Mouse (Mus musculus) right cerebral cortex, postnatal 36 days (tissue): Measurements from ENCODE around the gene Ndufb6.
"Not testable (repeated sequence)": the region's sequence is repeated elsewhere in the genome, so short reads cannot be mapped to it uniquely, and the experiment has no call there.

Experiments
- DNase-seq, 2 experiments: peaks; one replicate each; pipeline ENCODE4 v3.0.0; 2022; ENCODE audit warnings: low spot score in 2 of 2, mixed read lengths in 1 of 2

Gene Ndufb6

DNA sequence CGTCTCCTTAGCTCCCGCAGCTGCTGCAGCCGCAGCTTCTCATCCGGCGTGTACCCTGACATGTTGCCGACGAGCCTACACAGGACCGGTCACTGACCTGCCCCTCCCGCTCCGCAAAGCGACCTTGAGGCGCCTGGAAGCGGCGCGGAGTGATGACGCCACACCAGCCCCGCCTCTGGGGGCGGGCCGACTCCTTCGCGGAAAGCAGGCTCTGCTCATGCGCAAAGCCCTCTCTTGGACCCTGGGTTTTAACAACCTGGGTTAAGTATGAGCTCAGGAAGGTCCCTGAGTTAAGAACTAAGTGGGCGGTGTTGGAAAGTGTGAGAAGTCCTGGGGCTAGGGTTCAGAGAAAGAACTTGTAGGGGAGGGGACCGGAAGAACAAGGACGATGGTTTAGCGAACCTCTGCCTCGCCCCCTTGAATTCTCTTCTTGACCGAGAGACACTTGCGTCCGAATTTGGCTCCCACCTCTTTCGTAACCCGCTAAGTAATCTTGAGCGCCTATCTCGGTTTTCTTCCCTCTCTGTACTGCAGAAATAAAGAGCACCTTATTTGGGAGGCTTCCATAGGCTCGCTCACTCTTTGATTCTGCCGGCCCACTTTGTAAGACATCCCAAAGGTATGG is at the start of gene Ndufb6:
Ndufb6 (minus strand) TSS at position 146 of the 625 bp plus-strand sequence.
- DNase-seq: peak; percentile 87 to 88

DNA sequence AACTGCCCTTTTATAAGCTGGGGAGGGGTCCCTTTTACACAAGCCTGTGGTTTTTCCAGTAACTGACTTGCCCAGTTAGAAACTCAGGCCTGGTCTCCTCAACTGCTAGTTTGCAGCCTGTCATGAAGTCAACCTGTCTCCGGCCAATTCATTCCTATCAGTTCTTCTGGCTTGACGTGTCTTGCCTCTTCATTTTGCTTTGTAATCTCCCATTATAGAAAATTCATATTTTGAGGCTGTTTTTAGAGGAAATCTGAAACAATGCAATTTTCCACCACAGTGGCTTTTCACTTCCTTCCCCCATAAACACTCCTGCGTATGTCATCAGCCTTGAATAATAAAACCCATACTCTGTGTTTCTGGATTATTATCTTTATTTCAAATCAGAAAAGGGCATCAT is 47.9 kb upstream of the Ndufb6 start:
- DNase-seq: no peak

DNA sequence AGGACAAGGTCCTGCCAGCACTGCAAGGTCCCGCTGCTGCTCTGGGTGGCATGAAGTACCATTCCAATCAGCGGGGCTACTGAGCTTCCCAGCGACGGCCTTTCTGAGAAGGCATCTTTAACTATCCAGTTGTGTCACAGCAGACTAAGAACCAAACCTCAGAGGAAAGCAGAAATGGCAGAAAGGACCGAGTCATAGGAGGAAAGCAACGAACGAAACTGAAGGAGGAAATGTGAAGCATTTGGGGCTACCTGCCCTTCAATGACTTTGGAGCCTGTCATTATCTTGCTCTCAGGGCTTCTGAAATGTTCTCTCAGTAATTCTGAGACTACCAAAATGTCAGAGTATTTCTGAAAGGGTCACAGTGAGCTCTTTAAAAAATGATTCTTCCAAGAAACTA is 45.4 kb upstream of the Ndufb6 start:
- DNase-seq: no peak

DNA sequence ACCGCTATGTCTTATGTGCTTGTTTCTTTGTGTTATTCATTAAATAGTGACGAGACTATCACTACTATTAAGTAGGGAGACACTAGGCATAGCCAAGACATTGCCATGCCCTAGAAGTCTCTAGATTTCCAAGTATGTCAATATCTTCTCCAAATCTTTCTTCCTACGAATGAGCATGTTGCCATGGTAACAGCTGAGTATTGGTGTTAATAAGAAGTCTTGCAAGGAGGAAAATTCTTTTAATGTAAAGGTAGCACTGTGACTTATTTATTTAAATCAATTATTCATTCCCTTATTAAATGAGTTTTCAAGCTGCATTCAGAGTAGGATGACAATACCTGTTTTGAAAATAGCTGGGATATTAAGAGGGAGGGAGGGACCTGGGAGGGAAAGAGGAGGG is 38.2 kb upstream of the Ndufb6 start:
- no peak for DNase-seq

DNA sequence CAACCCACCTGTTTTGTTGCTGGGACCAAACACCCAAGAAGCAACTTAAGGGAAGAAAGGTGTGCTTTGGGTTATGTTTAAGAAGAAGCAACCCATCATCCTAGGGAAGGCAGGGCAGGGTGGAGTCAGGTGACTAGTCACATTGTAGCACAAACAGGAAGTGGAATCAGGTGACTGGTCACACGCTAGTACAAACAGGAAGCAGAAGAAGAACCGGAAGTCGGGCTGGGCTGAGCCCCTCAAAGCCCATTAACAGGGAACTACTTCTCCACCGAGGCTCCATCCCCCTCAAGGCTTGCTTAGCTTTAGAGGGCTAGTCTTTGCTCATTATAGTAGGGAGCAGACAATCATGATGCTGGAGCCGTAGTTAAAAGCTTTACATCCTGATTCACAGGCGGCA is 33.8 kb upstream of the Ndufb6 start:
- no peak for DNase-seq

DNA sequence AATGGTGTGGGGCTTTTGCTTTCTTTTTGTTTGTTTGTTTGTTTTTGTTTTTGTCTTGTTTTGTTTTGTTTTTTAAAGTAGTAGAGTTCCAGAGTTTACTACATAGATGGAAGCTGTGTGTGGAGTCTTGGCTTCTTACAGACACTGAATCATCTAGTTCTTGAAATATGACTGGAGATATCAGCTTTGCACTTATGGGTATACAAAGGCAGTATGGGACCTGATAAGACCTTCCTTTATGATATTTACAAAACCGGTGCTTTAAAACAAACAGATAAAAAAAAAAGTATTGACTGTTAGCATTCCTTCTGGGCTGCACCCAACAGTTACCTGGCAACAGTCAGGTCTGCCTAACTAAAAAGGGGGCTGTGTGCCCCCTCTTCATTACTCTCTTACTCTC is 33.0 kb upstream of the Ndufb6 start:
- DNase-seq: no peak

DNA sequence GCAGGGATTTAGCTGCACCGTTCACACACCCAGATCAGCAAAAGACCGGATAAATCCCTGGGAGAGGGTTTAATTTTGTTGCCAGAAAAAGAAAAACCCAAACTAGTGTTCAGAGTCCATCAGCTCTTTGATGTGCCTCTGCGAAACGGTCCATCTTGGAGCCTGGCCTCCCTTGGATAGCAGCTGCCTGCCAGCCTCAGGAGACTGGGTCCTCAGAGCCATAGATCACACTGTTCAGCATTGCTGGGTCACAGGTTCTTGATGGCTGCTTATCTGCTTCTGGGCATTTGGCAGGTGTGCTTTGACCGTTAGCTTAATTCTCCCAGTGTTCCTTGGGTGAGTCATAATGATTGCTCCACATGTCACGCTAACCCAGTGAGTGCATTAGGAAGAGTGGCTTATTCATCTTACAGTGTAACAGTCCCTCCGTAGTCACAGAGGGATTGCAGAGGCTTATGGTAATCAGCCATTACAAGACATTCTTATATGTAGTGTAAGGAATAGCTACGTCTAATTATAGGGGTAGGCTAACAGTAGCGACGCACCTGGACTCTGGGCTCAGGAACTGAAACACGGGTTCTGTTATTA is 31.7 kb upstream of the Ndufb6 start:
- DNase-seq: no peak

DNA sequence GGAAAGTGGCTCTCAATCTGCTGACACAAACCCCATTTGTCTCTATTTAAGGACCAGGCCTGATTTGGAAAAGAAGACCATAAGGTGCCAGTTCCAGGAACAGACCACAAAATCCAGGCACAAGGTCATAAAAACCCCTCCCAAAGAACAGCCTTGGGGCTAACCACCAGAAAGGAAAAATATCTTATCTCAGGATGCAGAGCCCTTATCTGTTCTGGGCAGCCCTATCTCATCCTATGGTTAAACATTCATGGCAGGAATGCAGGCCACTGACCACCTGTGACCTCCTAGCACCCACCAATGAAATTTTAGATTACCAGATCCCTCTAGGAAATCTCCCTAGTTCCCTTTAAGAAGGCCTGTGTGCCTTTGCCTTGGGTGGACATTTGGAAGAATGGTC is 30.5 kb upstream of the Ndufb6 start:
- DNase-seq: no peak

DNA sequence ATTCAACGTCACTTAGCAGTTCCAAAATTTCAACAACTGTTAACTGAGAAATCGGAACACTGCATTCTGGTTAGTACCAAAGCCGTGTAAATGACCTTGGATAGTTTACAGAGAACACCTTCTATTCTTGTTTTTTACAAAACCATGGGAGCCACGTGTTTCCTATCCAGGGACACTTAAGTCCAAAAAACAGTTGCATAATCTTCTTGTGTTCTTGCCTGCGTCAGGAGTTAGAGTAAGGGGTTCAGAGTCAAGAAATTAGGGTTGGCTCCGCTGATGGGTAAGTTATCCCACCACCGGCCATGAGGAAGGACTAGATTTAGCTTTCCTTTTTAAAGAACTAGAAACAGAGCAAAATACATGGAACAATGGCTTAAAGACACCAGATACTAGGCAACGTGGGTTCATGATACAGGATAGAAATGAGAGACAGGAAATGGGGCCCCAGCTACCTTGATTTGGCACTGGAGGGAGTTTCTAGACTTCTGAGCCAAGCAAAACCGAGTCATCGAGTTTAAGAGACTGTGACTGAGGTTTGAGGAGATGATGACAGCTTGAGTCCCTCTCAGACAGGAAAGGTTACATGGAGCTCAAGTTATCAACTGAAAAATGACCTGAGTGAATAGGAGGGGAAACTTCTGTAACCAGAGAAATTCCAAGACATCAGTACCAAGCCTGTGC is 23.4 kb upstream of the Ndufb6 start:
- DNase-seq: no peak

DNA sequence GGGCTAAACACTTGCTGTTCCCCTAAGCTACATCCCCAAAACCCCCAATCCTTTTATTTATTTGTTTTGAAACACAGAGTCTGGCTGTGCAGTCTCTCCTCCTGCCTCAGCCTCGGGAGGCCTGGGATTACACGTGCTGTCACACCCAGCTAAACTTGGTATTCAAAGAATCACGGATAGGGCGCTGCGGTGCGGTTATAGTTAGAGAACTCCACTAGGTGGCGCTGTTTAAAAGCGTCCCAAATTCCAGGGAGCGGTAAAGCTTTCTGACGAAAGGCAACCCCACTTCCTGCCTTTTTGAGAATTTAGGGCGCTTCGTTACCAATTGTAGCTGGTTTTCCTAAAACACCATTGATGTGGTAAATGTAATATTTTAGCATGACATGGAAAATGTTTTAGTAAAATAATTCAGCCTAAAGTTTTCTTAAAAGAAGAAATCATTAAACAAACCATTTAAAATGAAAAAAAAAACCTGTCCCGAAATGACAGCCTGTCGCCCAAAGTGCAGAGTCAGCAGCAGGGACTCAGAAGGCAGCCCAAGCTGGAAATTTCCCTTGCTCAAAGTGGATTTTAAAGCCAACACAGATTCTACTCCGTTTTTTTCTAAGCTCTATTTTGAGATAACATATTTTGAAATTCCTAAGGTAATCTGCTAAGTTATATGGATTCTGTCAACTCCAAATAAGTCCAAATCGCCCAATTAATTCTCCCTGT is 22.0 kb upstream of the Ndufb6 start:
- peak; percentile 54 to 73 for DNase-seq

DNA sequence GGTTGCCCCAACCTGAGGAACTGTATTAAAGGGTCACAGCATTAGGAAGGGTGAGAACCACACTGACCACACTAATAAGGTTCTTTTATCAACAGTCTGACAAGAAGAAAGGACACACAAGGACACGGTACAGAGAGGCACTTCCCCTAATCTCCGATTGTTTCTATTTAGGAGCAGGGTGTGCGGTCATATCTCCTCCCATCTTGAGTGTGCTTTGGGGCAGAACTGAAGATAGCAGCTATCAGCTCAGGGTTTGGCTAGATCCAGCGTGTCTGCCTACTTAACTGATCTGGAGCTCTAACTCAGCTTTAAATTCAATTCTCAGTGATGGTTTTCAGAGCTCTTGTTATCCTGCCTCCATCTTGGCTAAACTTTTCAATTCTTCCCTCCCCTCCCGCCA is 19.9 kb upstream of the Ndufb6 start:
- DNase-seq: no peak

DNA sequence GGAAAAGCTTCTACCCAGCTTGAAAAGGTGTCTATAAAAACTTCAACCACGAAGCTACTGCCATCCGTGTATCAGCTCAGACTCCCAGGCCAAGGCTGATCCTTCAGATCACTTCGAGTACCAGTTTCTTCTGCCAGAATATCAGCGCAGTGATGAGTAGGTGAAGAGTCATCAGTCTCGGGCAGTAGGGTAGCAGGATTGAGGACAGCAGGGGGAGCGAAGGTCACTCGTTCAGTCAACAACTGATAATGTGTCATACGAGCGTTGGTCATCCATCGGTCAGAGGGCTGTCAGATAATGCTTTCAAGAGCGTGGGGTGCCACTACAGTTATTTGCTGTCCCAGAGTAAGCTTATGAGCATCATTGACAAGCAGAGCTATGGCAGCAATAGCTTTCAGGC is 12.3 kb upstream of the Ndufb6 start:
- DNase-seq: not testable (repeated sequence)

DNA sequence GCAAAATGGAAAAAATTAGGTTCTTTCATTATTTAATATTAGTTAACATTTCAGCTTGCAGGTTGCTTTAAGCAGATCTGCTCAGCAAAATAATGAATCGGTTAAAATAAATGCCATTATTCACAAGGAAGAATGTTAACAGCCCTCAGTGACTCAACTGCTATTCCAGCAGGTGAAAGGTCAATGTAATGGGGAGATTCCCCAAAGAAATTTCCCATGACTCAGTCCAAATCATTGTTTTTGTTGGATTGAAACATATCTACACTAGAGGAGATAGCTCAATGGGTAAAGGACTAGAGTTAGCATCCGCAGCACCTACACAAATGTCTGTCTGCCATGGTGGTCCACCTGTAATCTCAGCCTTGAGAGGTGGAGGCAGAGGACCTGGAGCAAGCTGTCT is 9.8 kb upstream of the Ndufb6 start:
- DNase-seq: no peak

DNA sequence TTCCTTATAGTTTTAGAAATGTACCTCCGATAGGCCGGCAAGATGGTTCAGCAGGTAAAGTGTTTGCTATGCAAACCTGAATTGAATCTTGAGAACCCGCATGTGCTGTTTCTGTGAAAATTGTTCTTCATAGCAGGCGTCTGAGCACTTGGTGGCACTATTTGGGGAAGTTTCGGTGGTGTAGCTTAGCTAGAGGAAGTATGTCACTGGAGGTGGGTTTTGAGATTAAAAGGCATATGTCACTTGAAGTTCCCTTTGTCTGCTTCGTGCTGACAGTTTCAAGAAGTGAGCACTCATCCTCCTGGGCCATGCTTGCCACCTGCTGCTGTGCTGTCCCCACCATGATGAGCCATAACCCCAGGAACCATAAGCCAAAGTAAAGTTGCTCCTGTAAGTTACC is 8.2 kb upstream of the Ndufb6 start:
- no peak for DNase-seq

DNA sequence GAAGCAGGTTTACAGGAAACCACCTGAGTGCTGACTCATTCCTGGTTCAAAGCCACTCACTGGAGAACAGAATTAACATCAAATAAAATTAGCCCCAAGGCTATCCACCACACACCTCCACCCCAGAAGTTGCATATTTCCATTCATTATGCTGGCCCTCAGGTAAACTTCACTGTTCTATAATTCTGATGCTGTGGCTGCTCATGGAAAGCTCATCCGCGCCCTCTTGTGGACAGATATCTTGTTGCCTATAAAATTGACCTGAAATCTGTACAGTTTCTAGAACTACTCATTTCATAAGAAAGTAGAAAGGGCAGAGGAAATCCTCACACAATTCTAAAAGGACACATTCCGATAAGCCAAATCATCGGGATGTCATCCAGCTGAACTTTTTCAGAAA is 6.4 kb upstream of the Ndufb6 start:
- peak; percentile 47 to 49 for DNase-seq

DNA sequence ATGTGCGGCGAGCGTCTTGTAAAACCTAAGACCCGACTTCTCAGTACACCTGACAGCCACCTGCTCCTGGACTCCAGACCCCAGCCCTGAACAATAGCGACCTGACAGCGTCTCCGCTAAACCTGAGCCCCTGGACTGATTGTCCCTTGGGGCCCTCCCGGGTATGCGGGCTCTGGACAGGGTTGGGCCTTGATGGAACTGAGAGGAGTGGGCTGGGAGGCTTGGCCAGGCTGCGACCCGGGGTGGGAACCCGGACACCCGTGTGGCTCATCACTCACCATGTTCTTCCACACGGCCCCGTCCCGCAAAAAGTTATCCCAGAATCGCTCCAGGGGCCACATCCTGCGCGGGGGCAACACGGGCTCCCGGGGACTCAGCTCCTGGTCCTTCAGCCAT is 343 bp downstream of the Ndufb6 start:
- no peak for DNase-seq

DNA sequence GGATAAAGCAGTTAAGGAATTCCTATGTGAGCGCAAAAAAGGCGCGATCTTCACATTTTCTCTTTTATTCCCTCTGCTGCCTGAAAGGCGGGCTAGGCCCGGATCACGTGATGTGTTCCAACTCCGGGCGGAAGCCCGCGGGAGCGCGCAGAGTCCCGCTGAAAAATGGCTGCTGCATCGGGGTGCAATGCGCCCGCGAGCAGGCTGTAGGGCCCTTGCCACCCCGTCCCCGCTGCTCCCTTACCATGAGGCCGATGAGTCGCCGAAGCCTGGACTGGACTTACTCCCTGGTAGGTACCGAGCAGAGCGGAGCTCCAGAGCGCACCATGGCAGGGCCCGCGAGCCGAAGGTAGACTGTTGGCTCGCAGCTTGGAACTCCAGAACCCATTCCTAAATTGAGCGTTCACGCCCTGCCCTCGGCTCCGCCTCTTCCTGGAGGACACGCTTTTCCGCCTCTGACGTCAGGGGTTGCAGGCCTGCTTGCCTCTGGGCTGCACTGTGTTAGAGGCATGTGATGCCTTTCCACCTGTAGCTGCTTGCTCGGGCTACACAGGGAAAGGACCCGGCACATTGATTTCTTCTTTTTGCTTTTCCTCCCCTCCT is 9.7 kb downstream of the Ndufb6 start, which contains the start of the genes Smim27 and Topors:
Smim27 (plus strand) TSS at position 150 of the 603 bp plus-strand sequence.
Topors (minus strand) TSS at position 421 of the 603 bp plus-strand sequence.
- peak; percentile 94 to 96 for DNase-seq

DNA sequence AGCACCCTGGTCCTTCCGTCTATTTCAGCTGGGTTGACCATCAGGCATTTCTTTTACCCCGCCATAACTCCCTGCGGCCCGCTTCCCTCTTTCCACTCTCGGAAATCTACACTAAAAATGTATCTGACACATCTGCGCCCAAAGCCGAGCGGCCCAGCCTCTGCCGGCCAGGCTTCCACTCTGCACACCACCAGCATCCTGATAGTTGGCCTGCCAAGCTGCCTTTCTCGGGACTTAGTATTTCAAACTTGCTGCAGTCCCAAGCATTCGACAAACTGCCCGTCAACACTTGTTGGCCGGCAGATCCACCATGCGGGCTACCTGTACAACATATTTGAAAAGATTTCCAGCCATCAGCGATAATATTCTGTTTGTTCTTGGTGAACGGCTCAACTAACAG is 10.4 kb downstream of the Ndufb6 start:
- peak in 1 of 2 experiments; percentile 6 for DNase-seq

DNA sequence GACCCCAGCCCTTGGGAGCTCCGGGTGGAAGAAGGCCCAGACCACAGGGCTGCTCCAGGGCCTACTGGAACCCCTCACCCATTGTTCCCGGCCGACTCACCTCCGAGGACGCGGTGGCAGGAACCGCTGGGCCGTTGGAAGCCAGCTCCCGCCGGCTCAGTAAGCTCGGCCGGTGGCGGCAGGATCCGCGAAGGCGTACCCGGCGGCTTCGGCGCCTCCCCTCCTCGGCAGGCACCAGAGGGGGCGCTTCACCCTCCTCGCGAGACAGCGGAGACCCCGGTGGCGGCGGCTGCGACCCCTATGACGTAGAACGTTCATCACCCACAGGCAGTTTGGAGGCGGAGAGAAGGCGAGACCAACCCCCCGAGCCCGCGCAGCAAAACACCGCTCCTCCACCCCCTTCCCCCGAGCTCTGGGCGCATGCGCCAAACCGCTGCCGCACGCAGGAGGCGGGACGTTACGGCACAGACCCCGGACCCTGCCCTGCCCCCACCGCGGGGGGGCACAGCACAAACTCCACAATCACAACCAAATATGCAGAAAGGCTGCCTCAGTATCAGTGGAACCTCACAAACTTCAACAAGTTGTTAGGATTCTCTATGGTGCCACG is 10.9 kb downstream of the Ndufb6 start:
- DNase-seq: peak; percentile 87 to 89

DNA sequence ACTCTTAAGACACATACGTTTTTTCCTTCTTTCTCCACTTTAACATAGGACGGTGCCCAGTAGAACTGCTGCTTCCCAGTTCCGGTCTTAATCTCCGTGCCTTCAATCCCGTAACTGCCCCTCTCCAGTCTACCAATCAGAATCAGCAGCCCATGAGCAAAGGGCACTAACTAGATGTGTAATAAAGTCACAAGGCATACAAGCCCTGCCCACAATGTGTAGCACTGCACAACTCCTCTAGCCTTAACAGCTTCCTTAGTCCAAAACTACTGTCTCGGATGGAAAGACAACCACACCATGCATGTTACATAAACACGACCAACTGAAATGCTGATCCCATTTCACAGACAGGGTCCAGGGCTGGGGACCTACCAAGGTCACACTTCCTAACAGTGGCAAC is 11.5 kb downstream of the Ndufb6 start:
- DNase-seq: no peak

DNA sequence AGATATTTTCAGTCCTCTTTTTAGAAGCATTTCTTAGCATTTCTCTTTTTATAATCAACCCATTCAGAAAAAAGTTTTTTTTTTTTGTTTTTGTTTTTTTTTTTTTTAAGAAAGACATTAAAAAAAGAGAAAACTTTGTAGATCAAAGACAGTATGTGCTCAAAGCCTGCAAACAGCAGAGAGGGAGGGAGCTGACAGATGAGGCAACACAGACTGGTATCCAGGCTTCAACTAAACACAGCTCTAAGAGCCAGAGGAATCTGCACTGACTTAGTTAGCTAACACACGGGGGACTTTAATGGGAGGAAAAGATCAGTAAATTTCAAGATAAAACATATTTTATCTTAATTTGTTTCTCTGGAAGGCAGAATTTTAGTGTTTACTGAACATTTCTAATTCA is 14.9 kb downstream of the Ndufb6 start:
- DNase-seq: no peak
